Mouse (Mus musculus) cerebellum, adult 11 months (tissue): ENCODE measurements around the gene Psmb3.
"Not testable (repeated sequence)": the region's sequence is repeated elsewhere in the genome, so short reads cannot be mapped to it uniquely, and the experiment has no call there.

ENCODE experiments used
- DNase-seq: peaks from one replicate; pipeline ENCODE4 v3.0.0; 2022

Psmb3 gene

GRCm38 (mm10) chr11:97703039-97703826, at the start of gene Psmb3:
Gene Psmb3, plus strand, starts transcription at chr11:97703399.
- peak; percentile 99 for DNase-seq

GRCm38 (mm10) chr11:97654210-97654609, 49.0 kb upstream of the Psmb3 start:
- DNase-seq, result no peak

DNA sequence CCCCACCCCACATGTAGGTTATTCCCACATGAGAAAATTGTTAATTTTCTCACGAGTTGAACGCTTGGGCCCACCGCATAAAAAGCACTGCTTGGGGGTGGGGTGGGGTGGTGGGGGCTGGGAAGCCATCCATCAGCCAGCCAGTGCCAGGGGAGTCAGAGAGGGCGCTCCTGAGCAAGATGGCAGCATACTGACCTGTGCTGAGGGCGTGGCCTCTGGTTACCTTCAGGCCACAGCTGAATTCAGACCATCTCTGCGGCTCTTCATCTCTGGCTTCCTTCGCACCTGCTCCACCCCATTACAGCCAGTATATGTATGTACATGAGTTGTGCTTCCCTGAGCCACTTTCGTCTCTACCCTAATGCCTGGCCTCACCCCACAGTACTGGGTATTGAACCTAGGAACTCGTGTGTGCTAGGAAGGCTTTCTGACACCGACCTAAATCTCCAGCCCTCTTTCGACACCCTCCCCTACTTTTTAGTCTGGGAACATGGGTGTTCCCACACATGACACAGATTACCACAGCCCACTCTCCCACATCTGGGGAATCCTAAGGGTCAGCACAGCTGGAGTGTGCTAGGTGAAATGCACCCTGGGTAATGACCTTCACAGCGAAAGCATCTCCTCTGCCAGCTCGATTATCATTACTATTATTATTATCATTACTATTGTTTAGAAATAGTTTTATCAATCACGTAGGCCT, 46.8 kb upstream of the Psmb3 start:
- DNase-seq, result no peak

- no peak for DNase-seq
Observed at GRCm38 (mm10) chr11:97657184-97657945, 45.8 kb upstream of the Psmb3 start.

DNA sequence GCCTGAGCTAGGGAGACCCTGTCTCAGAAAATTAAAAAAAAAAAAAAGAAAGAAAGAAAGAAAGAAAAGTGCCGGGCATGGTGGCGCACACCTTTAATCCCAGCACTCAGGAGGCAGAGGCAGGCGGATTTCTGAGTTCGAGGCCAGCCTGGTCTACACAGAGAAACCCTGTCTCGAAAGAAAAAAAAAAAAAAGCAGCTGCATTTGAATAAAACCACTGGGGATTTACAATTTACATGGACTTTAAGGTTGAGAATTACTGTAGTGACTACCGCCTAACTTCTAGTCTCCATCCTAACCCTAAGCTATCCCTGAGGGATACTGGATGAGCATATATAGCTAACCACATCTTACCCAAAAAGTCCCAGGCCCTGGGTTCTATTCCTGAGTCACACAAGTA, 45.2 kb upstream of the Psmb3 start:
- not testable (repeated sequence) for DNase-seq

- no peak for DNase-seq
Observed at GRCm38 (mm10) chr11:97658751-97659266, 44.4 kb upstream of the Psmb3 start.

GRCm38 (mm10) chr11:97659267-97659989, 43.8 kb upstream of the Psmb3 start:
- DNase-seq, result no peak

- DNase-seq, result peak; percentile 75
Observed at GRCm38 (mm10) chr11:97659990-97660714, 43.0 kb upstream of the Psmb3 start.

DNA sequence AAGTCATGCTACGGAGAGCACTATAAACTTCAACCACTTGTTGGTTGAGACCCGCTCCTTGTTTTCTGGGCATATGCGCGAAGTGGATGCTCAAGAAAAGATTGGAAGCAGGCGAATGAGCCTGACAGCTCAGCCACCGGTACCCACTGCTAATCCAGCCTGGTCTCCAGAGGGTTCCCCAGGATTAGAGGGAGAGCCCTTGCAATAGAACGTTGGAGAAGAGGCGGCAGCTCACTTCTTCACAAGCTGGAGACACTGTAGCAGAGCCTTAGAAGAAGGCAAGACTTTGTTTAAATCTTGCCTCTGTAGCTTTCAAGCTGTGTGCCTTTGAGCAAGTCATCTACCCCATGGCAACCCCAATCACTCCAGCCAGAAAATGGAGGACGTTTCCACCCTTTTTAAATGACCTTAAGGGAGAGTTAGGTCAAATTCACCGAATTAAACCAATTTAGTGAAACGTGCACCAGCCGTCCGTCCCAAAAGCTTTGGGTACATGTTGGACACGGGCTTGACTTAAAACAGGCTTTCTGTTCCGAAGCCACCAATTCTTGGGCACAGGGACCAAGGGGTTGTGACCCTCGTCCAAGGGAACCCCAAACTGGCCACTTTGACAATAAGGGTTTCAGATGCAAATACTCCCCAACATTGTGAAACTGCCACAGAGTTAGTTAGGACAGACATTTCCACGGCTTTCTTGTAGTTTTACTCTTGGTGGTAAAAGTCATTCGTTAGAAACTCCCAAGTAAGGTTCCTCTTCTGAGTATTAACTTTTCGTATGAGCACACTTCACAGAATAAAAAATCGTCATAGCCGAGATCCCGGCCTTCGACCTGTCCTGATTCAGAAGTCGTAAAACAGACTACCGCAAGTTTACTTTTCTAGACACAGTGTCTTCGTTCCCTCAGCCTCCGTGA, 42.2 kb upstream of the Psmb3 start:
- no peak for DNase-seq

- DNase-seq, result peak; percentile 44
Observed at GRCm38 (mm10) chr11:97661648-97662133, 41.5 kb upstream of the Psmb3 start.

DNA sequence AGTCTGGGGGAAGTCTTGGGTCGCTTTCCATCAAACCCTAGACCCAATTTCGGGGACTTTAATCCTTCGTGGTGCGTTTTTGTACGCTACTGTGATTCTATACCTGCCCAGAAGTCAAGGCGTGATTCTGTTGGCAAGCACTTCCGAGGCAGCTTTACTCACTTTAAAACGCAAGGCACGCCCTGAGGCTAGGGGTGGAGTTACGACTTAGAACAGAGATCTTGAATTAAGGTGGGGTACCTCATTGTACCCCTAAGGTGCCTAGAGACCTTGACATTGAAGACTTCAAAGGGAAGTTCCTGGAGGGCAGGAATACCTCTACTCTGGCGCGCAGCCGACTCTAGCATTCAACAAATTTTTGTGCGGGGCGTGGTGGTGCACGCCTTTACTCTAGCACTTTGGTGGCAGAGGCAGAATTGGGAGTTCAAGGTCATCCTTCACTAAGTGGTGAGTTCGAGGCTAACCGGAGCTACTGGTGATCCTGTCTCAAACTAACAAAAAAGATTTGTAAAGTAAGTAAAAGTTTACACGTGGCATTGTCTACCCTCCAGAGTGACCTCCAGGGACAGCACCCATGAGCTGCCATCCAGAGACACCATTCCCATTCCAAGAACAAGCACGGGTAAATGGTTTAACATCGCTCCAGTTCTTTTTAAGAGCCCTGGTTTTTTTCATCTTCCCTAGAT, 40.8 kb upstream of the Psmb3 start:
- no peak for DNase-seq

GRCm38 (mm10) chr11:97662893-97663527, 40.2 kb upstream of the Psmb3 start, which contains the start of gene Mllt6:
Gene Mllt6, plus strand, starts transcription at chr11:97663414.
- peak; percentile 68 for DNase-seq

DNA sequence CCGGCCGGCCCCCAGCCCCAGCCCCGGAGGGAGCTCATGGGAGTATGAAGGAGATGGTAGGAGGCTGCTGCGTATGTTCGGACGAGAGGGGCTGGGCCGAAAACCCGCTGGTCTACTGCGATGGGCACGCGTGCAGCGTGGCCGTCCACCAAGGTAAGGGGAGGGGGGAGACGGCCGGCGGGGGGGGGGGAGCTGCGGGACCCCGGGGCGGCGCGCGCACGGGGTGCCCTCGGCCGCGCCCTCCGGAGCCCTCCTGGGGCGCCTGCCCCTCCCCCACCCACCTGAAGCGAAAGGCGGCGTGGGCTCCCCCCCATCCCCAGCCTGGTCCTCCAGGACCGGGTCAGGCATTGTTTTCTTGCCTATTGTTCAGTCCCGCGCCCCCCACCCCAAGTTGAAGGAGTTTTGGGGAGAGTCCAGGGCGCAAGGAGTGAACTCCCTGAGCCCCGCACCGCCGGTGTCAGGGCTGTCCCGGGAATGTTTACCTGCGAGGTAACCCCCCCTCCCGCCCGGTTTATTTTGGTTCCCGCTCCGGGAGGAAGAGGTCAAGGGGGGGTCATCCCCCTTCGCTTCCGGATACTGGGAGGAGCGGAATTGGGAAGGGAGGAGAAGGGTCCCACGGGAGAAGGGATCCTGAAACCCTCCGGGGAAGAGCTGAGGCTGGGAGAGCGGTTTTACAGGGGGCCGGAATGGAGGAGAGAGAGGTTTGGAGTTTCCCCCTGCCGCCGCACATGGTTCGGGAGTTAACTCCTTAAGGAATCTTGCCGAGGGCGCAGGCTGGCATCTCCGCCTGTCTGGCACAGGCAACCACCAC, 39.5 kb upstream of the Psmb3 start:
- DNase-seq, result peak; percentile 54

GRCm38 (mm10) chr11:97664339-97664665, 38.9 kb upstream of the Psmb3 start:
- DNase-seq, result no peak

GRCm38 (mm10) chr11:97664771-97665240, 38.4 kb upstream of the Psmb3 start:
- no peak for DNase-seq

- no peak for DNase-seq
Observed at GRCm38 (mm10) chr11:97665431-97665830, 37.8 kb upstream of the Psmb3 start.

DNA sequence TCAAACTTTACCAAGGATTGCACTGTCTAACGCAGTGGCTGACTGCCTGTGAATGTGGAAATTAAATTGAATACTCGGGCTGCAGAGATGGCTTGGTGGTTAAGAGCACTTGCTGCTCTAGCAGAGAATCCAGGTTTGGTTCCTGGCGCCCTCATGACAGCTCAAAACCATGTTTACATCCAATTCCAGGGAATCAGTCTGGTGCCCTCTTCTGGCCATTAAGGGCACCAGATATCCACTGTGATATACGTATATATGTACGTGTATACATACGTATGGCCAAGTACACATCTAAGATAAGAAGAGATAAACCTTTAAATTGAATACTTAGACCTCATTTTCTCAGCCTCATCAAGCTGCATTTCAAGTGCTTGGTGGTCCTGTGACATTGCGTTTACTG, 37.0 kb upstream of the Psmb3 start:
- no peak for DNase-seq

GRCm38 (mm10) chr11:97666794-97667193, 36.4 kb upstream of the Psmb3 start:
- DNase-seq, result no peak
